Mouse (Mus musculus): Measurements from ENCODE around the gene Car6.

Gene Car6

DNA sequence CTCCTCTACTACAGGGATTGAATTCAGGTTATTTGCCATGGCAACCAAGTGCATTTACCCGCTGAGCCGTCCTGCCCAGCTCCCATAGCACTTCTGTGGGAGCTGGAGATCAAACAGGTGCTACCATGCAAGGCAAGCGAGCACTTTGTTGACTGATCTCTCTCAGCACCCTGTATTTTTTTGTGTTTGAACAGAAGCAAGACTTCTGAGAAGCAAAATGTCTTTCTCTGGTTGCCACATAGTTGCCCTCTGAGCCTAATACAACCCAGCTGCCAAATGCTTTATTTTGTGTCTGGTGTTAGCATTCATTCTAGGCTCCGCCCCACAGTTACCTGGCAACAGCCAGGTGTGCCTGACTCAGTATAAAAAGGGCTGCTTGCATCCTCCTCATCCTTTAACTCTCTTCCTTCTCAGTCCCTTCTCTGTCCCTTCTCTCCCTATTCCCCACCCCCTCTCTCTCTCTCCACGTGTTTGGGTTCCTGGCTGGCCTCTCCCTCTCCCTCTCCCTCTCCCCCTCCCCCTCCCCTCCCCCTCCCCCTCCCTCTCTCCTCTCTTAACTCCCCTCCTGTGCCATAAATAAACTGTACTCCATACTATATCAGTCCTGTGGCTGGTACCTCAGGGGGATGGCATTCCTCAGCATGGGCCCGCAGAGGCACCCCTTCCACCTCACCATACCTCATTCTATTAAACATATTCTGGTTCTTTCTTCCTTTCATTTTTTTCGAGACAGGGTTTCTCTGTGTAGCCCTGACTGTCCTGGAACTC, 27.6 kb upstream of the Car6 start:
- no peak for DNase-seq

DNA sequence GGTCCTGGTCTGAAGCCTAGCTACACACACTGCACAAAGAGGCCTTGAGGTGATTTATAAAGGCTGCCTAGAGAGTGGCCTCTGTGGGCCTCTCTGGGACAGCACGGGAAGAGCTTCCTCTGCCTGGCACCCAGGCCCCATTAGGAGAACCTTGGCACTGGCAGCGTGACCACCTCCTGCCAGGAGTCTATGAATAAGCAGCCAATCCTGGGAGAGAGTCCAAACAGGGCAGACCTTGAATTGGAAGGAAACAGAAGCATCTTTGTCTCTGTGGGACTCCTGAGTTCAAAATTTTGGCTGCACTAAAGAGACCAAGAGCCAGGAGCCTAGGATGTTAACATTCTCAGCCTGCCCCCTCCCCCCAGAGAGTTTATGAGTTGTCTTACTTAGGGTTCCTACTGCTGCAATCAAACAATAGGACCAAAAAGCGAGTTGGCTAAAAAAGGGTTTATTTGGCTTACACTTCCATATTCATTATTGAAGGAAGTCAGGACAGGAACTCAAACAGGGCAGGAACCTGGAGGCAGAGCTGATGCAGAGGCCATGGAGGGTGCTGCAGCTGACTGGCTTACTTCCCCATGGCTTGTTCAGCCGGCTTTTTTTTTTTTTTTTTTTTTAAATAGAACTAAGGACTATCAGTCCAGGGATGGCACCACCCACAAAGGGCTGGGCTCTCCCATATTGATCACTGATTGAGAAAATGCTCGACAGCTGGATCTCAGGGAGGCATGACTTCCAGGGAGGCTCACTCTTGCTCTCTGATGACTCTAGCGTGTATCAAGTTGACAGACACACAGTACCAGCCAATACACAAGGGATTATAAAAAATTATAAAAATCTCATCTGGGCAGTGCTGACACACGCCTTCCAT, 25.9 kb upstream of the Car6 start:
- DNase-seq, result no peak

GRCm38 (mm10) chr4:150225700-150226099, 24.6 kb upstream of the Car6 start:
- no peak for DNase-seq

- no peak for DNase-seq
These were observed 22.7 kb upstream of the Car6 start for GRCm38 (mm10) chr4:150223830-150224229.

DNA sequence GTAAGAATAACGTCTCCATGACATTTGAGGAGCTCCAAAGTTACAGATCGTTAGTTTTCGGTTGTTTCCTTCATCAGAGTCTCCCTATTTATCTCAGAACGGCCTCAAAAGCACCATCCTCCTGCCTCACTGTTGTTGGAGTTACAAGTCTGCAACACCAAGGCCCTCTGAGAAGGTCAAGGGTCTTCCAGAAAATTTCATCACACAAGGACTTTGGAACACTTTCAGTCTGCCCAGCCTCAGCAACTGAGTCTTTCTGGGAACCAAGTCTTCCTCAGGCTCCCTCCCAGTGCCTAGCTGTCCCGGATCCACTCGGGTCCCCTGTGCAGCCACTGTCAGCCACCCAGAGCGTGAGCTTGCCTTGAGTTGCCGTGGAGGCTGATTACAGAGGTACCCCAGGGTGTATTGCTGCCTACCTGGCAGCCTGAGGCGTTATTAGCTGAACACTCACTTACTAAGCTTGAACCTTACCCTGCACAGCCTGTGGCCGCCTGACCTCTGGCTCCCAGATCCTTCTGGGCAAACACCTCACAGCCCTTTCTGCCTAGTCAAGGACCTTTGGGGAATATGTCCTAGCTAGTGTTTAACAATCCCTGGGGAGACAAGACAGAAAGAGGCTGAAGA, 20.0 kb upstream of the Car6 start:
- DNase-seq, result no peak

DNA sequence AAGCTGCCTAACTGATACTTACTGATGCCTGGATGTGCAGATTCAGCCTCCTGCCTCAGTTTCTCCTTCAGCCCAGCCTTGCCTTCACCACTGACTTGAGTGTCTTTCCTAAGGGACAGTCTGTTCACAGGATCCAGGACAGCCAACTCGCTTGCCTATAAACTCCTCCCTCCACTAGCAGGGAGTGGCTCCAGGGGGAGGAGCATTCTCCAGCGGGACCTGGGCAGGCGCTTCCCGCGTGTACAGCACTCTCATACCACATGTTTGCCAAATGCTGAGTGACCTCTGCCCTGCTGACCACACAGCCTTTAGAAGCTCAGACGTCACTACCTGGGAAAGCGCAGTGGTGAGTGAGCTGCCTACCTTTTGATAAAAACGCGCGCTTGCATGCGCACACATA, 19.5 kb upstream of the Car6 start:
- DNase-seq, result peak; percentile 45 to 50

DNA sequence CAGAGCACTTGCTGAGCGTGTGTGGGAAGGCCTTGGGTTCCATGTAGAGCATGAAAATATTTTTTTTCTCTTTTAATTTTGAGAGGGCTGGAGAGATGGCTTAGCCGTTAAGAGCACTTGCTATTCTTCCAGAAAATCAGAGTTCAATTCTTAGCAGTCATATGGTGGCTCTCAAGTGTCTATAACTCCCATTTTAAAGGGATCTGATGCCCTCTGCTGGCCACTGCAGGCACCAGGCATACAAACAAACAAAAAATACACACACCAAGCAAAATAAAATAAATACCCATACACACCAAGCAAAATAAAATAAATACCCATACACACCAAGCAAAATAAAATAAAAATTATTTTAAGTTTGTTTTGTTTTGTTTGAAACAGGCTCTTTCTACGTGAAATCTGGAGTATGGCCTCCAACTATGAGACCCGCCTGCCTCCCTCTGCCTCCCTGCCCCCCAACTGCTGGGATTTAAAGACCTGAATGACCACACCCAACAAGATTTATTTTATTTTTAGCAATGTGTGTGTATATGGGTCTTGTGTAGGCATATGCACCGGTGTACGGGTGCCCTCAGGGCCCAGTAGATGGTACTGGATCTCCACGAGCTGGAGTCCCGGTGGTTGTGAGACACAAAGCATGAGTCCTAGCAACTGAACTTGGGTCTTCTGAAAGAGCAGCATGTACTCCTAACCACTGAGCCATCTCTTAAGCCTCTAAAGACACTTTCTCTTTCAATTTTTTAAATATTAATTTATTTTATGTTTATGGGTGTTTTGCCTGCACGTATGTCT, 18.6 kb upstream of the Car6 start:
- peak in 1 of 2 experiments; percentile 67 for DNase-seq

GRCm38 (mm10) chr4:150217935-150218334, 16.8 kb upstream of the Car6 start:
- DNase-seq, result no peak

DNA sequence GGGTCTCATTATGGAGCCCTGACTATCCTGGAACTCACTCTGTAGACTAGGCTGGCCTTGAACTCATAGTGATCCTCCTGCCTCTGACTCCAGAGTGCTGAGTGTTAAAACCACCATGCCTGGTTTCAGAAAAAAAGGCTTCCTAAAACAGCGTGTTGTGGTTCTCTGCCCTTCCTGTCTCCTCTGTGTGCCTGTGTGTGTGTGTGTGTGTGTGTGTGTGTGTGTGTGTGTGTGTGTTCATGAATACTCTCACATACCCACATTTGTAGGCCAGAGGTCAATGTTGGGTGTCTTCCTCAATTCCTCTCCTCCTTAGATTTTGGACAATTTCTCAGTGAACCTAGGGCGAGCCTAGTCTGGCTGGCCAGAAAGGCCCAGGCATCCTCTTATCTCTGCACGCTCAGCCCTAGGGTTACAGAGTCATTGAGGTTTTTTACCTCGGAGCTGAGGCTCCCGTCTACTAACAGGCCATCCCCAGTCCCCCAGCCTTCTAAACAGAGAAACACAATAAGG, 16.0 kb upstream of the Car6 start:
- DNase-seq, result no peak

GRCm38 (mm10) chr4:150216423-150216822, 15.3 kb upstream of the Car6 start:
- DNase-seq, result no peak

DNA sequence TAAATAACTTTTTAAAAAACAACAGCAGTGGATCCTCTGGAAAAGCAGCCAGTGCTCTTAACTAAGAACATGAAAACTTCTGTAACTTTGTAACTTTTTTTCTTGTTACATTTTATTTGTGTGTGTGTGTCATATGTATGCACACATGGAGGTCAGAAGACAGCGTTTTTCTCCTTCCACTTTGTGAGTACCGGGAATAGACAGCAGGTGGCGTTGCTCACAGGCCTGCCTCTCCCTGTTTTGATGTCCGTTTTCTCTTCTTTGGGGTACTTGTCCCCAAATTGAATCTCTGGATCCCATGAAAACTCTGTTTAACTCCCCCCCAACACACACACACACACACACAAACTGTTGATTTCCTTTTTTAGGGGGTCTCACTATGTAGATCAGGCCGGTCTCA, 12.8 kb upstream of the Car6 start:
- DNase-seq, result no peak

DNA sequence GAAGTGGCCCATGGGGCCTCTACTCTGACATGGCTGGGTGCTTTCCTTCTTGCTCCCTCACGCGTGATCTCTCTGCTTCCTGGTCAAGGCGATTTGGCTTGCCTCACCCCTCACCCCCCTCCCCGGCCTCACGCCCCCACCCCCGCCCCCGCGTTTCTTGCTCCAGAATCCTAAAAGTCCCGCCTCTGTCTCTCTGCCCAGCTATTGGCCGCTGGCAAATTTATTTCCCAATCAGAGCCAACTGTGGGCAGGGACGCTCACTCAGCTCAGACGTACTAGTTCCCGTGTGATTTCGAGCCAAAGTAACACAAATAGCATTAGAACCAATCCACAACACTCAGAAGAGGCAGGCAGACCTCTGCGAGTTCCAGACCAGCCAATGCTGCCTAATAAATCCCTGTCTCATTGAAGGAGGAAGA, 11.4 kb upstream of the Car6 start:
- peak; percentile 71 to 79 for DNase-seq

GRCm38 (mm10) chr4:150211930-150212552, 10.9 kb upstream of the Car6 start:
- DNase-seq, result no peak

DNA sequence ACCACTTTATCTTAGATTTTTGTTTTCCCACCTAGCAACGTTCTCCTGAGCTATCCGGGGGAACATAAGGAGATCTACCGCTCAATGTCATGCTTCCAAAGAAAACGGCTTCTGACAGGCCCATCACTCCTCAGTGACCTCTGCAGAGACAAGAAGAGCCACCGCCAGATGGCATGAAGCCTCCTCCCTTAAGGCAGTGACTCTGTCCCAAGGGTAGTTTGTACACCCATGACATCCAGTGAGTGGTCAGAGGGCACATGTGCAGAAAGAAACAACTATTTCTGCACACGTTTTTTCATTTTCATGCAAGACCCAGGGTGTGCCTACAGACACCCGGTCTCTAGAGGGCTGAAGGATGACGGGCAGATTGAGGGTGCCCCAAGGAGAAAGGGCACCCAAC, 9.2 kb upstream of the Car6 start:
- DNase-seq, result no peak

DNA sequence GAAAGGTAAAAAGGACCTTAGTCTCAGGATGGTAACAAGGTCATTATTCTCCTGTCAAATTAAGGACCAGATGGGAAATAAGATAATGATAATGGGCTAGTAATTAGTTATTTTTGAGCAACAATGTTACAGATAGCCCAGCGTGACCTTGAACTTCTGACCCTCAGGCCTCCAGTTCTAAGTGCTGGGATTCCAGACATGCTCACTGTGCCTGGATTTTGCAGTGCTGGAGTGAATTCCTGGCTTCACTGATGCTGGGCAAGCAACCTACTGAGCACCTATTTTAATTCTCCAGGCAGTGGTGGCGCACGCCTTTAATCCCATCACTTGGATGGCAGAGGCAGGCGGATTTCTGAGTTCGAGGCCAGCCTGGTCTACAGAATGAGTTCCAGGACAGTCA, 8.6 kb upstream of the Car6 start:
- no peak for DNase-seq

DNA sequence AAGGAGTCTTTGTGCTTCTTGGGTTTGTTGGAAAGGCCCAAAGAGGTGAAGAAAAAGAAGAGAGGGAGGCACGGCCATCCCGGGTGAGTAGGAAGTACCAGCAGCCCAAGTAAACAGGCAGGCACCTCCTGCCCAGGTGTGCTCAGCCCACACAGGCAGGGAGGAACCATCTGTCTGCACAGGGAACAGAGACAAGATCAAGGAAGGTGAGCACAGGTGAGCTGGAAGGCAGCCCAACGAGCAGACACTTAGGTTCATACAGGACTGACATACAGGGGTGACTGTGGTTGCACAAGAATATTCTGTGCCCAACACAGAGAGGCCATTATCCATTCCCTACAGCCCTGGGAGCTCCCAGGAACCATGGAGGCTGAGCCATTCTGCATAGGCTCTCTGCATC, 3.7 kb upstream of the Car6 start:
- no peak for DNase-seq

DNA sequence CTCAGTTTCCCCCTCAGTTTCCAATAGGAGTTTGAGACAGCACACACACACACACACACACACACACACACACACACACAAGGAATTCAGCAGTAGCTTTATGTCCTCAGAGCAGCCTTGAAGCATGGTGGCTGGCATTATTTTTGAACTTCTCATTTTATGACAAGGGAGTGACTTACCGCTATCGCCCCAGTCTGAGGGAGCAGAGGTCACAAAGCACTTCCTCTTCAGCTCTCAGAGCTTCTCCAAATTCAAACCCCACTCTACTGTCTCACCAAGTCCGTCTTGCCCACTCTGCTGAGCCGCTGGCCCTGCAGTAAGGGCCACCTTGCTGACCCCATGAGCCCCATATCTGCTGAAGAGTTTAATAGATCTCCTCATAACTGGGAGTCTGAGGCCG, 1.6 kb upstream of the Car6 start:
- DNase-seq, result peak in 1 of 2 experiments; percentile 18

- DNase-seq, result no peak
These were observed 2.9 kb downstream of the Car6 start for GRCm38 (mm10) chr4:150198268-150198667.

DNA sequence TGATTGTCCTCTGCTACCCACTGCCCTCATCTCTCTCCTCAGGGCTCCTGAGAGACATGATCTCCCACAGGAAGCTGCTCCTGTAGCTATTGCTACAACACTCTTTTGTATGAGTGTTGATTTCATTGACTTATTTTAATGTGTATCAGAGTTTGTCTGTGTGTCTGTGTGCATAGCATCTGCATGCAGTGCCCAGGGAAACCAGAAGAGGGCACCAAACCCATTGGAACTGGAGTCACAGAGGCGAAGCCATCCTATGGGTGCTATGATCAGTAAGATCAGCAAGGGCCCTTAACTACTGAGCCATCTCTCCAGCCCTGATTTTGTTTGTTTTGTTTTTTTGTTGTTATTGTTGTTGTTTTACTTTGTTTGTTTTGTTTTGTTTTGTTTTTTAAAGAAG, 7.2 kb downstream of the Car6 start:
- peak in 1 of 2 experiments; percentile 60 for DNase-seq

- DNase-seq, result no peak
These were observed 8.9 kb downstream of the Car6 start for GRCm38 (mm10) chr4:150192199-150192598.

DNA sequence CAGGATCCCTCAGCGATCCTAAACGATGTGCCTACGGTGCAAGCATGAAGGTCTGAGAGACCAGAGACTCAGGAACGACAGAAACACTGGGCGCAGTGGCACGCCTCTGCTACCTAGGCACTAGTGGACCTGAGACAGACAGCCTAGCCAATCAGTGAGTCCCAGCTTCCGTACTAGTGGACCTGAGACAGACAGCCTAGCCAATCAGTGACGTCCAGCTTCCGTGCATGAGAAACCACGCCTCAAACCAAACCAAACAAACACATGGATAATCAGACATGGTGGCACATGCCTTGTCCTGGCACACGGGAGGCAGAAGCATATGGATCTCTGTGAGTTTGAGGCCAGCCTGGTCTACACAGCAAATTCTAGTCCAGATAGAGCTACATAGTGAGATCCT, 12.9 kb downstream of the Car6 start:
- DNase-seq, result no peak

- no peak for DNase-seq
These were observed 19.8 kb downstream of the Car6 start for GRCm38 (mm10) chr4:150181304-150181703.
